Mouse (Mus musculus) T-helper 2 cell (primary cell): Measurements from ENCODE around the gene Cracr2b.
"Not testable (repeated sequence)": the region's sequence is repeated elsewhere in the genome, so short reads cannot be mapped to it uniquely, and the experiment has no call there.

ENCODE experiments used
- in situ Hi-C: fragments of 300-600 bp; cut with MboI, MseI; formaldehyde crosslinking; loops from one replicate; pipeline ENCODE4 v1.15.1; 2025; ENCODE audit warnings: high pct_unique_total_duplicates

Gene Cracr2b

DNA sequence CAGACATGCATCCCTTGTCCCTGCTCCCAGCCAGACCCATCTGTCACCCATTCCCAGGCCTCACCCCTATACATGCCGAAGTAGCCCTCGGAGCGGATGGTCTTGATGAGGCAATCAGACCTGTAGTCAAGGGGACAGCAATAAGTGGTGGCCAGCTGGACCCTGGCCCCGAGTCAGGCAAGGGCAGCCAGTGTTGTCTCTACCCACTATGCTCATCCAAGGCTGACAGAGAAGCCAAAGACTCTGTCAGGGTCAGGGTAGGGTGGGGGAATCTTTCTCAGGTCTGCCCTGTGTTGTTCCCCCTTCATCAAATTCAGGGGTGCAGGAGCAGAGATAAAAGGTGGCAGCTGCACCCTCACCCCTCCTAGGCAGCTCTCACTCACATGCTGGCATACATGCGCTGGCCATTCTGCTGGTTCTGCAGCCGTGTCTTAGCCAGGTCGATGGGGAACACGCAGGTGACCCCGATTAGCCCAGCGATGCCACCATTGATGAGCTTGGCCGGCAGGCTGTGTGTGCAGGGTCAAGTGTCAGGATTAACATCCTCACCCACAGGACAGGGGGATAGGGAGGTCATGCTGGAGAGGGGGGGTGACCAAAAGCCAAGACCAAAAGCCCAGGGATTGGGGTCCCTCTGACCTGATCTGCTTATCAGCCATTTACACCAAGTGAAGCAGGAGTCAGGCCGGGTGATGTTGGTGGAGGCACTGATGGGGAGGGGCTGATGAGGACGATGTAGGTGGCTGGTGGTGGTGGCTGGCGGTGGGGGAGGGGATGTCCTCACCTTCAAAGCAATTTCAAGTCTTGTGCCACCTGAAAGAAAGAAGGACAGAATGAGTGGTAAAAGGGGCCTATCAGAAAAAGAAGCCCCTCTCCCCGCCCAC lies 27.1 kb upstream of the Cracr2b start:
- in situ Hi-C loops: no loop called here

DNA sequence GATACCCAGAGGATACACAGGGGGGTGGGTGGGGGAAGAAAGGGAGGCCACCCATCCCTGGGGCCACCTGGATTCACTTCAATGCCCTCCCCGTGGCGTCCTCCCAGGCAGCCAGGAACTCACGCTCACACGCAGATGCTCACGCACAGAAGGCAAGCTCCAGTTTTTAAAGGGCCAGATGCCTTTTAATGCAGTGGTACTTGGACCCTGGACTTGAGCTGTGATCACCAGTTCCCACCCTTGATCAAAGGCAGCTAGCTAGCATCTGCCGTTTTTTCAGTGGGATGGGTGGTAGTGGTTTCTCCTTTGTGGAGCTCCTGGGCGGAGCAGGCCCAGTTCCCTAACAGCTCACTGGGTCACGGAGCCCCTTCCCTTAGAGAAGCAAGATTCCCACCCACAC lies 26.4 kb upstream of the Cracr2b start:
- in situ Hi-C loops: no loop called here

DNA sequence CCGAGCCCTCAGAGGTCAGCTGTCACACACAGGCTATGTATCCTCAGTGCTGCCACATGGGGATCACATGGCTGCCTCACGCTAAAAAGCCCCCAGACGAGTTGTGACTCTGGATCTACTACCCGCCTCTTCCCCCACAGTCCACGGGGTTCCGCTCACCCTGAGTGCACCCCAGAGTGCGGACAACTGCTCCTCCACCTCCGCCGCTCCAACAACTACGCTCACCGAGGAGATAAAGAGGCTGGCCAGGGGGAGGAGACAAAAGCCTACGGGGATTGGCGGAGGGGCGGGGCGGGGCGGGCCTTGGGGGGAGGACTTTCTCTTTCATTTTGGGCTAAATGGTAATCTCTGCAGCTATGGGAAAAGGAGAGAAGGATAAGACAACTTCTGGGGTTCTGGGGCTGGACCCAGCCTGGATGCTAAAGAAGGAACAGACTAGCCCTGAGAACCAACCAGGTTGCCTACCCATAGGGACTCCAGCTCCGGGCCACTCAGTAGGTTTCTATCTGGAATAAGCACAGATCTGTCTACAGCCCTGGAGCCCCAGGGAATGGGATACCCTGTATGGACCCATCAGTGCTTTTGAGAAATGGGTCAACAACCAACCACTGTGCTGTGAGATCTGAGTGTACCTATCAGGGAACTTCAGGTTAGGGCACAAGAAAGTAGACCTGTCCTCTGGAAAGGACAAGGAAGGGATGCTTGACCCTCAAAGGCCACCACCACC lies 25.6 kb upstream of the Cracr2b start:
- in situ Hi-C loops: no loop called here

DNA sequence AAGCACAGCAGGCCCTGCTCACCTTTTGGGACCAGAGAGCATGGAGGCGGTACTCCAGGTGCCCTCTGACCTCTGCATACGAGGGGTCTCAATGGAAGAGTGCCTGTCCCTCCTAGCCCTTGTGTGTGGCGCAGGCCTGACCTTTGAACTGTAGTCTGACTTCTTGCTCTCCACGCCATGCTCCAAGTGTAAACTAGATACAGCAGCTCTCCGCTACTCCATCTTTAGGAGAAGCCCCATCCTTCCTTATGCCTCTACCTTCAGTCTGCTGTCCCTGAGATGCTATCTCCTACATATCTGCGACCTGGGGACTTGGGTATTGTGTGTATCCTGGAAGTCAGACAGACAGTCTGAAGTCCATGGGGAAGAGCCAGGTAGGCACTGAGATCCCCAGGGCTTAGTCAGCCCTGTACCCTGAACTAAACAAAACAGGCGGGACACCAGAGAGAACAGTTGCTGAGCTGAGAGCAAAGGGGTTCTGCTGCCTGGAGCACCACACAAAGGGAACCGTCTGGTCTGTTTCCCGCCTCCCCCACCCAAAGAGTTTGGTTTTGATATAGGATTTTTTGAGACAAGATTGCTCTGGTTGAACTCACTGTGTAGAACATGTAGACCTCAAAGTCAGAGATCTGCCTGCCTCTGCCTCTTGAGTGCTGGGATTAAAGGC lies 24.9 kb upstream of the Cracr2b start:
- in situ Hi-C loops: no loop called here

DNA sequence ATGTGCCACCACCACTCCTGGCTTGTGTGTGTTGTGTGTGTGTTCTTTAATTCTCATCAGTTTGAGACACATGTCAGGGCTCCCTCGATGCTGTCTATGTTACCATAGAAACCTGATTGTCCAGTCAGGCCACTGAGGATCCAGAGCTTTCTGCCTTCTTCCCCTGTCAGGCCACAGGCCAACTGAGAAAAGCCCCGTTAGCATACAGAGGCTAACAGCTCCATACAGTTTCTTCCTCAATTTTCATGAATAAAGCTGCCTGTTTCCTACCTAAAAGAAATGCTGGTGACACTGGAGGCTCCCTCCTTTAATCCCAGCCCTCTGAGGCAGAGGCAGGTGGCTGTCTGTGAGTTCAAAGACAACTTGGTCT lies 24.4 kb upstream of the Cracr2b start:
- in situ Hi-C loops: no loop called here

DNA sequence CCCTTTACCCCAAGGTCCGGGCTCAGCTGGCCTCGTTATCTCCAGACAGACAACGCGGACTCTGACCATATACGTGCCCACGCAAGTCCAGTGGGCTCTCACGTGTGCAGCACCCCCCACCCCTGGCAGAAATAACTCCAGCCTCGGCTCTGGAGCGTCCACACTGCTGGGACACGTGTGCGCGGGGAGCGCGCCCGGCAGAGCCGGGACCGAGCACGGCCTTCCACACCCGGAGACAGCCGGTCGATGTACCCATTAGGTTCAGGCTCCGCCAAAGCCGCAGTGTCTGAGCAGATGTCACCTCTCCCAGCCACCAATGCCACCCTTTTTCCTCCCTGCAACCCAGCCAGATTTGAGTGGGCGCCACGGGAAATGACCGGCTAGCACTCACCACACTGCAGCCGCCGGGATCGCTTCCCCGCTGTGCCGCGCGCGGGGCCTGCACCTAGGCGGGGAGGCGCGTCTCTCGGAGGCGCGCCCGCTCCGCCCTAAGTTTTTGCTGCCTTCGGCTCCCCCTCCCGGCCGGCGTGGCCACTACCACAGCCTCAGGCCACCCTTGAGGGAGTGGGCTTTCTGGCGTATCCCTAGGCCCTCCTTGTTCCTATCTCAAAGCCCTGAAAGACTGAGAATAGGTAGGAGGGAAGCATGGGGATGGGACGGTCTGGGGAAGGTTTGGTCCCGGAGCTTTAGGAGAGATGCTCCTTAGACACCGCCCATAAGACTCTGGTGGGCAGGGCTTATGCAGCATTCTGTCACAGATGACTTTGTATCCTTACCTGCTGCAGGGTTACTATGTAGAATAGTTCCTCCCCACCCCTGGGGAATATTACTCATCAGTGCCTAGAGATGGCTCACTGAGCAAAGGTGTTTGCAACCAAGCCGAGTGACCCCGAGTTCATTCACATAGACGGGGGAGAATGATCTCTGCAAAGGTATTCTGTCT lies 23.4 kb upstream of the Cracr2b start, which contains the start of gene Slc25a22:
TSS of gene Slc25a22 (minus strand) at position 715 of the 943 bp plus-strand sequence.
- in situ Hi-C loops: no loop called here

DNA sequence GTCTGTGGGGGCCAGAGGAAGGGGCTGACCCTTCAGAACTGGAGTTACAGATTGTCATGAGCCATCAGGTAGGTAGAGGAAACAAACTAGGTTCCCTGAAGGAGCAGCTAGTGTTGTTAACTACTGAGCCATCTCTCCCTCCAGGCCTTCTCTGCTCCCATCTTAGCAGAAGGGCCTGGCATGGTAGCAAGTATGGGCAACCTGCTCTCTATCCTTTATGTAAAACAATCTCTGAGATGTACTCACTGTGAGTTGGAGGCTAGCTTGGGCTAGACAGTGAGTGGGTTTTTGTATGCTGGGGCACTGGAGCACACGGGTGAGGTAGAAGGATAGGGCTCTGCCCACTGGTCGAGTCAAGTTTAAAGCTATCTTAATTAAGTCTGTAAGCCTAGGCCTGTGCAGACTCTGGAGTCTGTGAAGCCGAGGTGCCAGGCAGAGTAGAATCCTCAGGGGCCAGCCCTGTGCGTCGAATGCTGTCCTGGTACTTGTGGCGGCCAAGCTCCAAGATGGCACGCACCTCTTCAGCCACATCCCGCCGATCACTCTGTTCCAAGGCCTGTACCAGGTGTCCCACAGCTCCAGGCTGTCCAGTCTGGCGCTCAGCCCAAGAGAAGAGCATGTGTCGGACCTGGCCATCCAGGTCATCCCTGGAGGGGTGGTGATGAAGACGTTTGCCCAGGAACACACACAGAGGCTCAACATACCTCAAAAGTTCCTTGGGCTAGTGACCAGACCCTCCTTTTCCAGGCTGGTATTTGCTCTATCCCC lies 22.5 kb upstream of the Cracr2b start:
- in situ Hi-C loops: no loop called here

DNA sequence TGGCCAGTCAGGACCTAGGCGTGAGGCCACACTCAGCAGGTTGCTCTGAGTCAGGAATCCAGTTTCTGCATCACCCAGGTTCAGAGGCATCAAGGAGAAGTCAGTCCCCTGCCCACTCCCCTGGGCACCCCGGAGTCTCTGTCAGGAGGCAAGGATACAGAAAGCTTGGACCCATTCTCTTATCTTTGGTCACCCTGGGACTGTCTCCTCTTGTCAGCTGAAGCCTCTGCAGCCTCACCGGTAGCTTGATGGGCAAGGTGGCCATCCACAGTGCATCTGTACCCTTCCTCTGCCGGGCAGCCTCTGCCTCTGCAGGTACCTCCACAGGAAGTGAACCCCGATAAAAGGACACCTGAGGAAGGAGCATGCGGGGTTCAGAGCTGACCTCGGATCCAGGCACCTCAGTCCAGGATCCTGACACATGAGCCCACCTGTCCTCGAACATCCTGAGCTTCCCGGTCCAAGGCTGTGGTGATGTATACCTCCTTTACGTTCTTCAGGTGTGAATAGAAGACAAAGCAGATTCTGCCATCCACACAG lies 21.7 kb upstream of the Cracr2b start:
- in situ Hi-C loops: no loop called here

DNA sequence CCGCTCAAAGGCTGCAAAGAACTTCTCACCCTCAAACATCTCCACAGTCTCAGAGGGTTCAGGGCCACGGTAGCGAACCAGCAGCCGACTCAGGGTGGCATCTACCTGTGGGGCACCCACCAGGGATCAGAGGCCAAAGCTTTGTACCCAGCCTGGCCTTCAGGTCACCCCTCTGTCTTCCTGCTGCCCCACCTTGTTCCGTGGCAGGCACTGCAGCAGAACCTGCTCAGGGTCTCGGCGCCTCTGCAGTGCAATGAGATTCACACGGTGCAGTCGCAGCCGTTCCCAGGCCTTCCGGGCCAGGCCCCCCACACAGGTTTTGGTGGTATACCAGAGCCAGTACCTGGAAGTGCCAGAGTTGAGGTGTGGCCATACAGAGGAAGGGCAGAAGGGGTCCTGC lies 21.1 kb upstream of the Cracr2b start:
- in situ Hi-C loops: no loop called here

DNA sequence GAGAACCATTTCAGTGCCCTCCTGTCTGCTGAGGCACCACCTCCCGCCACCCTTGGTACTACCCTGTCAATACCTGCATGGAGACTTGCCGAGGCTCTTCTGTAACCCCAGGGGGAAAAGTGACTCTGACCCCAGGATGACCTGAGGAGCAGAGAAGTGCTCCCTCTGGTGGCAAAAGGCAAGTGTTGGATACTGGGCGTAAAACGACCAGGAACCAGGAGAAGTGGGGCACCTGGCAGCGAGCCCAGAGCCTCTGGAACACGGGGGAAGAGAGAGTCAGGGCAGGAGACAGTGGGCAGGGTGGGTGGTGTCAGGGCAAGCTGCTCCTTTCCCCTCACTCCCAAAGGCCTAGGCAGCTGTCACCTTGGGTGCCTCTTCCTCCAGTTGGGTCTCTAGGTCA lies 20.3 kb upstream of the Cracr2b start:
- in situ Hi-C loops: no loop called here

DNA sequence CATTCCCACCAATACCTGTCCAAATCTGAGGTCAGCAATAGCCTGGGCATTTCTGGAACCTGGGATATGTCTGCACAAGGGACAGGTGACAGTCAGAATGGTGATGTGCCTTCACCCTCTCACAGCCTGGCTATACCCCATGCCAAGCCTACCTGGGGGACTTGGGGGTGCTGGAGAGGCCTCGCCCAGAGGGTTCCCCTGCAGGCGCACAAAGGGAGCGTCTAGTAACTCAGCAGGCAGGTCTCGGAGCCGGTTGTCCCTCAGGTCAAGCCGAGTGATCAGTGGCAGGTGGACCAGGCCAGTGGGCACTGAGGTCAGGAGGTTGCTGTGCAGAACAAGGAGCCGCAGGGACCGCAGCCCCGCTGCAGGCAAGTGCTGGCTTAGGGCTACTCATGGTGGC lies 19.4 kb upstream of the Cracr2b start:
- in situ Hi-C loops: no loop called here

DNA sequence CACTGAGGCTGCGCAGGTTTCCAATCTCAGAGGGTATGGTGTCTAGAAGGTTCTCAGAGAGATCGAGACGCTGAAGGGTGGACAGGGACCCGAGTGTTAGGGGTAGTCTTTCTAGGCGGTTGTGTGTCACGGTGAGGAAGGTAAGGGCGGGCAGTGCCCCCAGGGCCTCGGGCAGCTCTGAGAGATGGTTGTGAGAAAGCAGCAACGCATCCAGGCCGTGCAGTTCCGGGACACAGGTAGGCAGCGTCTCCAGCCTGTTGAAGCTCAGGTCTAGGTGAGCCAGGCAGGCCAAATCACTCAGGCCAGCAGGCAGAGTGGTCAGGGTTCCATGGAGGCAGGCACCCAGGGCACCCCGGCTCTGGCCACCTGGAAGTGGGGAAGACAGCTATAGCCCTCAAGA lies 18.7 kb upstream of the Cracr2b start:
- in situ Hi-C loops: no loop called here

DNA sequence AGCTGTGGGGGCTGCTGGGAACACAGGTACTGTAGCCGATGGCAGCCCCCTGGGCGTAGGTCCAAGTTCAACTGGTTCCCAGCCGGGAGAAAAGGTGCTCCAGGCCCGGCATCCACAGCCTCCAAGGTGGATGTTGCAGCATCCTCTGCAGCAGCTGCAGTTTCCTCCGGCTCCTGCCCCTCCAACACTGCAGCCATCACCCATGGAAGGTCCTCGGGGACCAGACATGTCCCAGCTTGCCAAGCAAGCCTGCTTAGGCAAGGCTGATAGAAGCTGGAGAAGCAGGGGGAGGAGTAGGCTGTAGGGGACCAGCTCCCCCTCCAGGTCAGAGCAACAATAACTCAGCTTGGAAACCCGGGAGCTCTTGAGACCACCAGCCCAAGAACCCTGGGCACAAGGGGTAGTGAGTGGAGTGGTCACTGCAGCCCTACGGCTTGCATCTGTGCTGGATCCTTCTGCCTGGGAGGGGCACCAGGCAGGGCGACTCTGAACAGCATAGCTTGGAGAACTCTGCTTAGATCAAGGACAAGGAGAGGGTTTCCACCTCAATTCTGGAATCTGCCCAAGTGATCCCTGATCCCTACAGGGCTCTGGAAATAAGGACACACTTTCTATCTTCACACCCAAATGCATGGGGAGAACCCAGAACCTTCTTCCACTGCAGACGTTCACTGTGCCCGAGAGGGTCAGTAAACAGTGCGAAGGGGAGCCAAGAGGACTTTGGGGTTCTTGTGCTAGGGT lies 17.6 kb upstream of the Cracr2b start:
- in situ Hi-C loops: no loop called here

DNA sequence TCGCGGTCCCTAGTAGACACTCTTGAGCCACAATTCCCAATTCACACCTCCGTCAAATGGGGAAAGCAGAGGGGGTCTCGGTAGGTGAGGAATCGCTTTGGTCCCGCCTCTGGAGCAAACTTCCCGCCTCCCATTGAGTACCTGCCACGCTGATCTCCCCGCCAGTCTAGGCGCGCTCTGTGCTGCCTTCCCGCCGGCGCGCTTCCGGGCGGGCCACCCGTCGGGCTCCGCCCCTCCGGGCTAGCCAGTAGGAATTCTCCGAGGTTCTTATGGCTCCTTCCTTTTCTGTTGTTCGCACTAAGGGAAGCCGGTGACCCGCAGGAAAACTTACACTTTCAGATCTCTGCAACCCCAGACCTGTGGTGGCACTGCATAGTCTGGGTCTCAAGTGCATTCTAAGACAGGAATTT lies 17.1 kb upstream of the Cracr2b start, which contains the start of gene Pidd1:
TSS of gene Pidd1 (minus strand) at position 198 of the 410 bp plus-strand sequence.
- in situ Hi-C loops: no loop called here

DNA sequence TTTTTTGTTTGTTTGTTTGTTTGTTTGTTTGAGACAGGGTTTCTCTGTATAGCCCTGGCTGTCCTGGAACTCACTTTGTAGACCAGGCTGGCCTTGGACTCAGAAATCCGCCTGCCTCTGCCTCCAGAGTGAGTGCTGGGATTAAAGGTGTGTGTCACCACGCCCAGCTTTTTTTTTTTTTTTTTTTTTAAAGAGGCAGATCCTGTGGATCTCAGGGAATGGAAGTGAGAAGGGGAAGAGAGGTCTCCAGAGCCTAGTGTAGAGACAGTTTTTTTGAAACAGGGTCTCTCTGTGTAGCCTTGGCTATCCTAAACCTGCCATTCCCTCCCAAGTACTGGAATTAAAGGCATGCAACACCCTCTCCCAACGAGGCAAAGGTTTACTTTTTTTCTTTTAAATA lies 14.5 kb upstream of the Cracr2b start:
- in situ Hi-C loops: not testable (repeated sequence)

DNA sequence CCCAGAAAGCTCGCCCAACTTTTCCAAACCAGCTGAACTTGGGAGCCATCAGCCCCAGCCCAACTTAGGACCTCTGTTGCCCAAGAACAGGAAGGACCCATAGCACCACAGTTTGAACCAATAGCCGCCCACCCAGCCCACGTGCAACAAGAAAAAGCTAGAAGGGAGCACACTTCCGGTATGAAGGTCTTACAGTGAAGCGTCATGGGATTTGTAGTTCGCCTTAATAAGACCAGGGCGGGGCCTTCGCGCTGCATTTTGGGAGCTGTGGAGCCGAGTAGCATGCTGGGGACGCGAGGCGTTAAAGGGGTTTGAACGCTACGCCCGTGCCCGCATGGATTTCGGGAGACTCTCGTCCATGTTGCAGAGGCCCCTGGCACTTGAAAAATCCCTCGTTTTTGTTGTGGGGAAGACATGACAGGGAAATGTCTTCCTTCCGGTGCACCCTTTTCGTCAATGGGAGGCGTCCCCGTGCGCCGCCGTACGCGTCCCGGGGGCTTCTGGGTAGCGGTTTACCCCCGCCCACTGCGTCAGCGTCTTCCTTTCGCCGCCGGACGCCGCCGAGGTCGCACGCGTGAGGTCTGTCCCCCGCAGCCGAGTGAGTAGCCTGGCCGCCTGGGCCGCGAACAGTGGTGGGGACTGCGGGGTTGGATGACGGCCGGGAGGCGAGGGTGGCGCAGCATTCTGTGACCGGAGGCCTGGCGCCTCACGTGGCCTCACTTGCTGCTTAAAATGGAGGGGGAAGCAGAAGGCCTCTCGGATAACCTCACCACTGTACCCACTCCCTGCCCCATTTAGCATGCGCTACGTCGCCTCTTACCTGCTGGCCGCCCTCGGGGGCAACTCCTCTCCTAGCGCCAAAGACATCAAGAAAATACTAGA lies 13.5 kb upstream of the Cracr2b start, which contains the start of gene Rplp2:
TSS of gene Rplp2 (plus strand) at position 261 of the 882 bp plus-strand sequence.
- in situ Hi-C loops: no loop called here

DNA sequence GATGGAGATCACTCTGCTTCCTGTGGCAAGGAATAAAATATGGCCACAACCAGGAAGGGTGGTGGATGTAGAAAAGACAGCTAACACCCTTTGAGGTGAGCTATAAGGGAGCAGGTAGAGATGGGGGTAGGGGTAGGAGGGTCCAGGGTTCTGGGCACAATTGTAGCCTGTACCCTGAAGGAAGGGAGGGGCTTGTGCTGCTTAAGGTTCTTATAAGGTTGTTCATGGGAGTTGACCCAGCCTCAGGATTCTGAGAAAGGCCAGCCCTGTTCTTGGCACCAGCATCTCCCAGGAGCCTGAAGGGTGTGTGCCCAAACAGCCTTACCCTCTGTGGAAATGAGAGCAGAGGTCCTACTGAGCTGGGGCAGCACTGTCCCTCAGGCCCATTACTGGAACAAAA lies 9.0 kb upstream of the Cracr2b start:
- in situ Hi-C loops: no loop called here

DNA sequence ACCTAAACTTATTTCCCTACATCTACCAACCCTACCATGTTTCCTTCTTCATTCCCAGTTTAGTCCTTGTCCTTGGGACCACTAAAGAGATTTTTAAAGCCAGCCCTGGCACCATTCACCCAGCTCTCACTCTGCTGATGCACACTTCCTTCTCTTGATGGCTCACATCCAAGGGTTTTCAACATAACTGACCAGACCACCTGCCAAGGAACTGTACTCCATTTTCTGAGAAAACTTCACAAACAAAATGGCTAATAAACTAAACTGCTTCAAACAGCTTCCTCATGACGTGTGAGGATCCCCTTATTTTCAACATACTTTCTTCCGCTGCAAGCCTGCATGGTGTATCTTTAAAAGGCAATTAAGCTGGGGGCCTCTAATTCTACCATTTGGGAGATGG lies 7.3 kb upstream of the Cracr2b start:
- in situ Hi-C loops: no loop called here
